Mouse (Mus musculus) heart, adult 2 months (tissue): Measurements from ENCODE around the gene Cd300c.

Source experiments
- CTCF ChIP-seq: fragments of 200-600 bp; IDR thresholded peaks from 2 replicates; pipeline ENCODE4 v1.8.1; 2022; ENCODE audit warnings: antibody characterized with exemption, mild to moderate bottlenecking, moderate library complexity
- EP300 ChIP-seq: fragments of 200-500 bp; IDR thresholded peaks from 2 replicates; pipeline ENCODE4 v1.6.1; 2011; ENCODE audit warnings: low read depth, low read length, control low read depth; ENCODE audit not compliant: insufficient read depth
- POLR2A ChIP-seq: fragments of 200-500 bp; IDR thresholded peaks from 2 replicates; pipeline ENCODE4 v1.6.1; 2011; ENCODE audit warnings: mild to moderate bottlenecking, low read depth, low read length, control low read depth; ENCODE audit not compliant: insufficient read depth

DNA sequence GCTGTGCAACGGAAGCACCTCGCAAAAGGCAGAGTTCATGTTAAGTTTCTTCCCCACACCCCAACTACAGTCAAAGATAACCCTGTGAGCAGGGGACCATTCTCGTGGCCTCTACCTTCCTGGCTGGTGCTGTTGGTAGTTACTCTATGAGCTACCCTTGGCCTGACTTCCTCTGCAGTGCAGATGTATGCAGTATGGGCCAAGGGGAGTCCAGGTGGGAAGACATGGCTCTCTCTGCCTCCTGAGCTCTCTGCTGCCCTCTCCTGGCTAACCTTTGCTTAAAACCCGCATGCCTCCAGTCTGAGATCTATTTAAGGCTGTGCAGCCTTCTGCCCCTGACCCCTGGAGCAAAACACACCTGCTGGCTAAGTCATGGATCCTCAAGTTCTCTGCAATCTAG, 45.0 kb downstream of the Cd300c start:
- TF ChIP-seq CTCF: peak; percentile 54
- no peak for TF ChIP-seq POLR2A
- no peak for TF ChIP-seq EP300
